22 mouse cellular contexts compared by ENCODE assay signal in the genomic region with DNA sequence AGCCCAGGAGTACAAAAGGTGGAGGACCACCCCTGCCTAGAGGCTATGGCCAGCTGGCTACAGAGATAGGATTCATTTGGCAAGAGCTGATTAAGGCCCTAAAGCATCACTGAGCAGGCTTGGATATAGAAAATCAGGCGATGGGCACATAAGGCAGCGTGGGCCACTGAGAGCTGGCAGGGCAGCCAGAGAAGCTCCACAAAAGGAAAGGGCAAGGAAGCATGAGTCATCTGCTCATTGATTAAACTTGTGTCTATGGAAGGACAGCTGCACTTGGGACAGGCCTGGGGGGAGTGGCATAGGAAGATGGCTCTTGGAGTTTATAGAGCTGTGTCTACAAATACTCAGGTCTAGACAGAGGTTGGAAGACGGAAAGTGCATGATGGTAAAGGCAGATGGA.
DNase-seq lines count a peak whose midpoint lies in the region; ATAC-seq lines count a peak whose summit lies in the region.
"Had no signal": no experiment of that assay in that cellular context is flagged by ENCODE, and none has a peak within 500 bp of the region (broad histone marks: within the 10 kb centered on the region; RNA-seq: fewer than 3 reads in every experiment).

No protein-coding gene starts in this region.

- no peak overlapping the region for H3K27ac ChIP-seq in heart, embryonic 11.5 days (ENCODE audit: low read depth, low read length)
- H3K27ac ChIP-seq: embryonic facial prominence, embryonic 13.5 days; embryonic facial prominence, embryonic 15.5 days; forebrain, embryonic 10.5 days; forebrain, embryonic 12.5 days had no signal

- no peak overlapping the region for H3K4me2 ChIP-seq in heart, embryonic 11.5 days
- H3K4me2 ChIP-seq: embryonic facial prominence, embryonic 13.5 days; embryonic facial prominence, embryonic 15.5 days; forebrain, embryonic 12.5 days had no signal

- H3K36me3 ChIP-seq in heart, embryonic 11.5 days (ENCODE audit: control insufficient read depth, insufficient read depth, low read length) = no peaks in the 10 kb centered on the region
- H3K36me3 ChIP-seq: forebrain, embryonic 10.5 days; forebrain, embryonic 12.5 days had no signal

- H3K27me3 ChIP-seq in heart, embryonic 11.5 days (ENCODE audit: control insufficient read depth, insufficient read depth, low read length) = no peaks in the 10 kb centered on the region
- H3K27me3 ChIP-seq: embryonic facial prominence, embryonic 13.5 days; embryonic facial prominence, embryonic 15.5 days; forebrain, embryonic 12.5 days; Patski had no signal

- H3K9me3 ChIP-seq in heart, embryonic 11.5 days (replicated peaks; ENCODE audit: control insufficient read depth, low read length) = peaks cover 38% of the 10 kb centered on the region

- ATAC-seq in heart, embryonic 11.5 days (replicated peaks; ENCODE audit: insufficient number of reproducible peaks, low FRiP score, low TSS enrichment) = no peak
- ATAC-seq: activated CD4-positive, CD25-positive, alpha-beta regulatory T cell, adult 4 months; forebrain, embryonic 14.5 days; forebrain, embryonic 16.5 days; Patski had no signal

- DNase-seq in adrenal gland, adult 8-10 months = peak; percentile 9
- DNase-seq in adrenal gland, adult 18-20 months (ENCODE audit: low spot score in 2 of 2) = no peak
- peak; percentile 22 to 37 for DNase-seq in adrenal gland, postnatal 36 days
- DNase-seq in adrenal gland, postnatal 10 days = no peak
- peak; percentile 22 for DNase-seq in brain, adult 2 months (ENCODE audit: low read depth, low spot score)
- DNase-seq: cerebellum, adult 11 months; cerebellum, adult 18-20 months; cerebellum, adult 8-10 months; cerebellum, adult 9-11 months; cerebellum, postnatal 14 days; cerebellum, postnatal 36 days; embryo, embryonic 11 days had no signal

- no peak overlapping the region for H3K4me3 ChIP-seq in heart, embryonic 11.5 days (ENCODE audit: low read depth, low read length)
- H3K4me3 ChIP-seq: embryonic facial prominence, embryonic 13.5 days; embryonic facial prominence, embryonic 15.5 days; erythroblast, embryonic 14.5 days; forebrain, embryonic 10.5 days; forebrain, embryonic 12.5 days had no signal

- 85% methylated on average over 3 of the region's 3 CpGs for WGBS in heart, embryonic 11.5 days (ENCODE audit: insufficient replicate concordance)

- H3K9ac ChIP-seq in heart, embryonic 11.5 days (ENCODE audit: low read depth, low read length) = no peak overlapping the region
- H3K9ac ChIP-seq: embryonic facial prominence, embryonic 13.5 days; embryonic facial prominence, embryonic 15.5 days; forebrain, embryonic 12.5 days had no signal

- H3K4me1 ChIP-seq in heart, embryonic 11.5 days (ENCODE audit: control insufficient read depth, insufficient read depth, low read length) = no peaks in the 10 kb centered on the region
- H3K4me1 ChIP-seq: embryonic facial prominence, embryonic 13.5 days; embryonic facial prominence, embryonic 15.5 days; forebrain, embryonic 12.5 days had no signal

Comparison
In these comparisons a context has a peak if more than half of its experiments do, and no peak if none do; other contexts are left out.
1. DNase-seq: peak in adrenal gland, adult 8-10 months (single experiment), adrenal gland, postnatal 36 days (2 of 2) and brain, adult 2 months (single experiment); none in adrenal gland, adult 18-20 months (0 of 2) and adrenal gland, postnatal 10 days (single experiment).